16 mouse cellular contexts compared by ENCODE assay signal in the genomic region with DNA sequence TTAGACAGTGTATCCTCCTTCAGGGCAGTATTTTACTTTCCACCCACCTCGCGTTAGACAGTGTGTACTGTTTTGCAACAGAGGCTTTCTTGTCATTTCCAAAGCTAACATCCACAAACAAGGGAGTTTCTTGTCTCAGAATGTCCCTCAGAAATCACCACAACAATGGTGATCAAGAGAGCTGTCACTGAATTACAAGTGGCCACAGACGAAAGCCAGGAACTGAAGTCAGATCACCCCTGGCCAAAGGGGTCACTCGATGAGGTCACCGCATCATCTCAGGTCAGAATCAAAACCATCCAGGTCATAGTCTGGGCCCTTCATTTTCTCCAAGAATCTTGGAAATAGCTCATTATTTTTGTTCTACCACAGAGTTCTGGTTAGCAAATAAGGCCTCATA. TPM values are rescaled to one million over a fixed set of nuclear protein-coding genes. Genes with fewer than 3 reads are reported as not detected.
A peak's percentile ranks its signal among the peaks of the same experiment; 100 is the strongest.
DNase-seq lines count a peak whose midpoint lies in the region; ATAC-seq and TF ChIP-seq lines count a peak whose summit lies in the region.
"Had no signal": no experiment of that assay in that cellular context is flagged by ENCODE, and none has a peak within 500 bp of the region (broad histone marks: within the 10 kb centered on the region; RNA-seq: fewer than 3 reads in every experiment).

No protein-coding gene starts in this region.

- H3K36me3 ChIP-seq in liver, embryonic 14.5 days (replicated peaks; ENCODE audit: control insufficient read depth, insufficient read depth, low read depth), result no peaks in the 10 kb centered on the region; the same call in 1 of the 2 replicates
- H3K36me3 ChIP-seq in liver, postnatal 0 days (replicated peaks; ENCODE audit: insufficient read depth, low read length), result no peaks in the 10 kb centered on the region
- H3K36me3 ChIP-seq: embryonic facial prominence, embryonic 12.5 days; forebrain, embryonic 15.5 days; heart, embryonic 12.5 days; hindbrain, embryonic 15.5 days had no signal

- no peak for TF ChIP-seq EP300 in liver, embryonic 14.5 days (IDR thresholded peaks at IDR 0.05; ENCODE audit: low read depth)
- no peak for TF ChIP-seq EP300 in liver, postnatal 0 days (IDR thresholded peaks at IDR 0.05; ENCODE audit: low read depth)

- no peak for TF ChIP-seq POLR2A in cerebellum, adult 2 months (IDR thresholded peaks at IDR 0.05; ENCODE audit: borderline replicate concordance, insufficient read depth, low read length)

- H3K27me3 ChIP-seq in cerebellum, adult 2 months (ENCODE audit: control insufficient read depth, insufficient read depth, low read length), result no peaks in the 10 kb centered on the region
- H3K27me3 ChIP-seq in liver, embryonic 14.5 days (ENCODE audit: control insufficient read depth, insufficient read depth, low read length), result no peaks in the 10 kb centered on the region
- no peaks in the 10 kb centered on the region for H3K27me3 ChIP-seq in liver, postnatal 0 days (ENCODE audit: insufficient read depth, low read length)
- H3K27me3 ChIP-seq: embryonic facial prominence, embryonic 12.5 days; forebrain, embryonic 15.5 days; heart, embryonic 12.5 days; hindbrain, embryonic 15.5 days had no signal

- H3K9me3 ChIP-seq in liver, embryonic 14.5 days (ENCODE audit: control insufficient read depth, low read length), result peaks cover 6% of the 10 kb centered on the region
- H3K9me3 ChIP-seq in liver, postnatal 0 days (ENCODE audit: low read length), result no peaks in the 10 kb centered on the region
- H3K9me3 ChIP-seq: embryonic facial prominence, embryonic 12.5 days; forebrain, embryonic 15.5 days; heart, embryonic 12.5 days; hindbrain, embryonic 15.5 days had no signal

- peaks cover 3% of the 10 kb centered on the region for H3K4me1 ChIP-seq in cerebellum, adult 2 months (ENCODE audit: control insufficient read depth, insufficient read depth, low read length)
- H3K4me1 ChIP-seq in liver, embryonic 14.5 days (replicated peaks; ENCODE audit: control insufficient read depth in 2 of 2, insufficient read depth in 2 of 2, low read length in 1 of 2), result peaks cover 41 to 50% of the 10 kb centered on the region in 2 experiments
- peaks cover 23% of the 10 kb centered on the region for H3K4me1 ChIP-seq in liver, postnatal 0 days (ENCODE audit: insufficient read depth)
- H3K4me1 ChIP-seq: forebrain, embryonic 15.5 days had no signal

- DNase-seq in cerebellum, adult 2 months, result no peak
- no peak for DNase-seq in cerebellum, adult 9-10 months
- DNase-seq in layer of hippocampus, adult 9-11 months, result peak; percentile 65
- DNase-seq in layer of hippocampus, postnatal 25 days (ENCODE audit: extremely low spot score in 1 of 2, low spot score in 1 of 2), result no peak
- no peak for DNase-seq in liver, embryonic 14.5 days (ENCODE audit: low read depth in 3 of 3, low spot score in 3 of 3)
- DNase-seq in liver, postnatal 0 days, result no peak
- DNase-seq in B cell, adult 2 months, result no peak
- DNase-seq: adrenal gland, postnatal 10 days; cerebellum, adult 11-12 months; cerebellum, postnatal 14 days; gastrocnemius, postnatal 25 days had no signal

- WGBS in cerebellum, adult 2 months, result 92% methylated on average over 5 of the region's 5 CpGs
- WGBS in liver, embryonic 14.5 days (ENCODE audit: insufficient replicate concordance), result 89% methylated on average over 5 of the region's 5 CpGs
- WGBS in liver, postnatal 0 days (ENCODE audit: insufficient replicate concordance), result 89% methylated on average over 5 of the region's 5 CpGs

- no peak for TF ChIP-seq CTCF in cerebellum, adult 2 months (IDR thresholded peaks at IDR 0.05; ENCODE audit: borderline replicate concordance, insufficient read depth, low read depth, low read length)
- TF ChIP-seq CTCF in liver, embryonic 14.5 days (IDR thresholded peaks at IDR 0.05; ENCODE audit: low read depth), result no peak
- no peak for TF ChIP-seq CTCF in liver, postnatal 0 days (IDR thresholded peaks at IDR 0.05; ENCODE audit: low read depth)

- H3K9ac ChIP-seq in liver, embryonic 14.5 days (replicated peaks), result no peak overlapping the region
- no peak overlapping the region for H3K9ac ChIP-seq in liver, postnatal 0 days (replicated peaks)
- H3K9ac ChIP-seq: embryonic facial prominence, embryonic 12.5 days; forebrain, embryonic 15.5 days; heart, embryonic 12.5 days; hindbrain, embryonic 15.5 days had no signal

- peak overlapping the region; percentile 37; the same call in 1 of the 2 replicates for H3K27ac ChIP-seq in cerebellum, adult 2 months (ENCODE audit: insufficient read depth, low read length)
- H3K27ac ChIP-seq in liver, embryonic 14.5 days, result peak overlapping the region; percentile 97
- no peak overlapping the region for H3K27ac ChIP-seq in liver, postnatal 0 days (ENCODE audit: low read depth)
- H3K27ac ChIP-seq: embryonic facial prominence, embryonic 12.5 days; forebrain, embryonic 15.5 days; hindbrain, embryonic 15.5 days had no signal

- no peak for ATAC-seq in liver, embryonic 14.5 days (ENCODE audit: insufficient read depth)
- no peak for ATAC-seq in liver, postnatal 0 days
- ATAC-seq: forebrain, embryonic 15.5 days had no signal

- no peak overlapping the region for H3K4me2 ChIP-seq in liver, embryonic 14.5 days (ENCODE audit: low read depth)
- H3K4me2 ChIP-seq in liver, postnatal 0 days (ENCODE audit: low read depth, low read length), result no peak overlapping the region
- H3K4me2 ChIP-seq: embryonic facial prominence, embryonic 12.5 days; forebrain, embryonic 15.5 days; heart, embryonic 12.5 days; hindbrain, embryonic 15.5 days had no signal

- H3K4me3 ChIP-seq in cerebellum, adult 2 months (replicated peaks; ENCODE audit: insufficient read depth, low read depth, low read length), result no peak overlapping the region
- no peak overlapping the region for H3K4me3 ChIP-seq in liver, embryonic 14.5 days (ENCODE audit: insufficient read depth in 1 of 2, low read depth in 2 of 2, low read length in 2 of 2)
- no peak overlapping the region for H3K4me3 ChIP-seq in liver, postnatal 0 days (ENCODE audit: low read depth, low read length)
- H3K4me3 ChIP-seq: embryonic facial prominence, embryonic 12.5 days; forebrain, embryonic 15.5 days; heart, embryonic 12.5 days; hindbrain, embryonic 15.5 days had no signal

RNA-seq across cellular contexts. Expression of a gene that starts 37.1 kb away (rescaled TPM):
- 11.9 and 14.6 TPM in 2 replicates for polyA plus RNA-seq in cerebellum, adult 2 months (2012; rRNA removed)
- 10 to 100 TPM; 25.6 to 29.0 TPM for total RNA-seq in layer of hippocampus, postnatal 25 days (2021)
- polyA plus RNA-seq in liver, embryonic 14.5 days (2012; rRNA removed), result 0.74 and 2.9 TPM in 2 replicates
- polyA plus RNA-seq in liver, embryonic 14.5 days (2014; fragmentation: Nextera tagmentation; extraction: Ambion mirVana), result 5.7 and 8.5 TPM in 2 replicates
- polyA plus RNA-seq in liver, postnatal 0 days (2015; fragmentation: Nextera tagmentation; extraction: Ambion mirVana), result 4.5 and 5.0 TPM in 2 replicates
- polyA plus RNA-seq: C2C12 had no signal
